Mouse (Mus musculus) ovary, adult 18-20 months (tissue): ENCODE results near the gene Etaa1.
"Not testable (repeated sequence)": the region's sequence is repeated elsewhere in the genome, so short reads cannot be mapped to it uniquely, and the experiment has no call there.

Experiments
- DNase-seq: peaks from one replicate; pipeline ENCODE4 v3.0.0; 2022; ENCODE audit warnings: low spot score, mixed read lengths

The Etaa1 gene

DNA sequence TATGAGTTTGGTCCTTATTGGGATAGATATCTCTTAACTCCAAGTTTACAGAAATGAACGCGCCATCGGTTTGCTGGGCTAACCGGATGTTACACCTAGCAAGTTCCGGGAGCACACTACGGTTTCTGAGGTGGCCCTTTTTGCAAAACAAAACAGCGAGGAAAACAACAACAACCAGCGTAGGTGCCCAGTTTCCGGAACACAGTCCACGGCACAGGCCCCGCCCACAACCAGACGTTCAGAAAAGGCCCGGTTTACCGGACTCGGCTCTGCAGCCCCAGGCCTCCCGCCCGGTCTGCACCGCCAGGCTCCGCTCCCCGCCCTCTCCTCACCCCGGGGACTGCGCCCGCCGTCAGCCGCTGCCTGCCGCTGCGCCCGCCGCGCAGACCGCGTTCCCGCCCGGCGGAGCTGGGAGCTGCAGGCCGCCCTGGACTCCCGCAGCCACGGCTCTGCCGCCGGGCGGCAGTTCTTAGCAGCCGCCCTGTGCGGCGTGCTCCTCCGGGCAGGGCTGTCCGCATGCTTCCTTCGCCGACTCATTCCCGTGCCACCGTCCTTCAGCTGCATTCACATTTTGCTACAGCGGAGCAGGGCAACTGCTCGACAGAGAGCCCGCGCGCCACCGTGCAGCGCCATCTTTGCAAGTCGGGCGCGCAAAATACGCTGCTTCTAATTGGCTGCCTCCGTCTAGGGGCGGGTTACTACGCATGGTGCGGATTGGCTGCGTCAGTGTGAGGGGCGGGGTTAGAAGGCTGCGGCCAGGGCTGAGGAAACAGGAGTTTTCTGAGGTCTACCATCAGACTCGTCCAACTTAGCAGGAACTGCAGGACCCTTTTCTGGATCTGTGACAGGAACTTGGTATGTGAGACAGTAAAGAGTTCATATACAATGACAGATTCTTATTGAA, at the start of gene Etaa1:
Gene Etaa1, minus strand, starts transcription at position 645 of the 904 bp plus-strand sequence.
- peak; percentile 87 for DNase-seq

DNA sequence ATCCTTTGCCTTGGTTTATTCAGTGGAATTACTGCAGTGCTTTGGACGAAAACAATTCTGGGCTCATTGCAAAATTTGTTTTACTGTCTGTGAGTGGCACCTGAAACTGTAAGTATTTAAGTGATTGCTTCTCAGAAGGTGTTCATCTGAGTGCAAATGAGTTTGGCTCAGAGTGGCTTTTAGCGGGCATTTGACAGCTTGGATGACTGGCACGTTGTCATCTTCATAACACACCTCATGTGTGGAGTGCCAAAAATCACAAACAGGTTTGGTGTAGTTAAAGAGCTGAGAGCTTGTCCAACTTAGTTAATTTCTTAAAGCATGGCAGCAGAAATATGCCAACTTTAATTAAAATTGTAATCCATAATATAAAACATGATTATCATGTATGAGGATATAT, 40.5 kb upstream of the Etaa1 start:
- DNase-seq: no peak

DNA sequence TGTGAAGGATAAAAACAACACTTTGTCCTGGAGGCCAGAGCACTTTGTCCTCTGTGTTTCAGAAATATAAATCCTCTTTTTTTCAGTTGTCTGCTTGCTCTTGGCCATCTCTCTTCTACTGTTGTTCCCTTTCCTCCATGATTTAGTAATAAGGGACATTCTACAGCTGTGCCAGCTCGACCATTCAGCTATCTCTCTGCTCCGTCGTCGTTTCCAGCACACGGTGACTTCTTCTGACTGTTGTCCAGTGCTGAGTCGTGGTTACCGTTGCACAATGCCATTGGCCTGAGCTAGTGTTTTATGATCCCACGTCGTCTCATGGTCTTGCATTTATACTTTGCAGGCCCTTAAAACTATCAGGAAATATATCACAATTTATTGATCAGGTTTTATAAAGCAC, 38.6 kb upstream of the Etaa1 start:
- no peak for DNase-seq

DNA sequence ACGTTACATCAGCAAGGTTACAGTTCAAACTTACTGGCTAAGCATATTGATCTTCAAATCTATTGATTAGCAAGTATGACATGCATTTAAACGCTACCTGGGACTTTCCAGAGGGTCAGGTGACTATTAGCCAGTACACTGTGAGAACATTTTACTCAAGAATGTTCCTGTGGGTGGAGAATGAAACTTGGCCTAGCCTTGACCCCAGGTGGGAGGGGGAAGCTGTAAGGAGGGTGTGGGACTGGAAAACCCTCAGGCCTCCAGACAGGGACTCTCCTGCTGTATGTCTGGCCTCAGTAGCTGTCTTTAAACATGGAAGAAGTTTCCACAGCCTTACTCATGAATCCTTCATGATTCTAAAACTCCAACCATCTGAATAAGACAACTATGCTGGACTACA, 29.7 kb upstream of the Etaa1 start:
- no peak for DNase-seq

DNA sequence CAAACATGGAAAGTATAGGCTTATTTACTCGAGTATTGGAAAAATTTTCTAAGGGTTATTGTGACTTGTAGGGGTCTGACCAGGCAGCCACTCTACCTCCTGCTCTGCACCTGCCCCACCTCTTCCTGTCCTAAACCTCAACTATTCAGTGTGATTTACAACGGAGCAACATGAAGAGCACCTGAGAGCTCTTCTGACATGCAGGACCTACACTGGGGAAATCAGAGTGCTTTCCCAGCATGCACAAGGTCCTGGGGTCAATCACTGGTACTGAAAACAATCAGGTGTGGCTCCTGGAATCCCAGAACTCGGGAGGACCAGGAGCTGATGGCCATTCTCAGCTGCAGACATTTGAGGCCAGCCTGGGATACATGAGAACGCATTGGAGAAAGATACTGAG, 27.6 kb upstream of the Etaa1 start:
- DNase-seq: no peak

DNA sequence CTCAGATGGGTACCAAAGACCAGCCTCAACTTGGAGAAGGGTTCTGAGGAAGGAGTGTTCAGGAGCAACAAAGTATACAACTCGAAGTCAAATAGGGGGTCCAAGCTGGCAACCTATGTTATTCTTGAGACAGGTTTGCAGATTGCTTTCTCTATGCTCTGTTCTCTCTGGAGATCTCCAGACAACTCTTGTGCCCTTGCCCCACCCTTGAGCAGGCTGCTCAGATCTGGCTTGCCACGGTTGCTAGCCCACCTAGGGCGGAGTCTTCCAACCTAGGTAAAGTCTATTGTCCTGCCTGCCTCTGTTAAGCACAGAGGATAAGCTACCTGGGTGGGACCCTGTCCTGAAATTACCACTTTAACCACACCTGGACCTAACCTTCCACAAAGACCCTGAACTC, 21.9 kb upstream of the Etaa1 start:
- DNase-seq: no peak

DNA sequence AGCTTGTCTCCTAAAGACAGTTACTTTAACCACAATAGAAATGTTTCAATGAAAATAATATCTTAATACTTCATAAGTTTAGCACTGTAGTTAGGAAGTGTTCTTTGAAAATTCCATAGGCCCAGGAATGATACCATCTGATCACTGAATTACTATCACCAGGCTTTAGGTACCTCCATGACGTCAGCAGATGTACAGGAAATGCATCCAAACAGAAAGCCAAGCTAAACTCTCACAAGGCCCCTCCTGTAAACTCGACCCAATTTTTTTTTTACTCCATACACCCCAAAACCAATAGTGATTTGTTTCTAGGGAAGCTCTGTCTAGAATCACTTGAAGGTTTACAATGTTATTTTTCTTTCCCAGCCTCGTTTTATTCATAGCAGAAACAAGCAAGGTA, 884 bp downstream of the Etaa1 start:
- no peak for DNase-seq

DNA sequence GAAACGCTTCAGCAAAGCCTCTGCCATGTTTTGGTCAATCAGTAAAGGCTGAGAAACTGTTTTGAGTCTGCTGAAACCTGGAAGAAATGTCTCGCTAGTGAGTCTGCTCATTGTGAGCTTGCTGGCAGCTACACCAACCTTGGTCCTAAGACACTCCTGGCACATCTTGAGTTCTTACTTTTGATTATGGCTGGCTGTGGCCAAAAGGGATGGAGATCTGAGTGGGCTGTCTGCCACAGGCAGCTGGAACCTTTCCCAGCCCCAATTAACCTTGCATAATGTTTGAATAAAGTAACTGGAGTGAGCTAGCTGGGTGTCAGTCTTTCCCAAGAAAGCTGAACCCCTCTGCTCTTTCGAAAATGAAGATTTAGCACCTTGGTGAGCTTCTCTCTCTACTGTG, 2.3 kb downstream of the Etaa1 start:
- no peak for DNase-seq

DNA sequence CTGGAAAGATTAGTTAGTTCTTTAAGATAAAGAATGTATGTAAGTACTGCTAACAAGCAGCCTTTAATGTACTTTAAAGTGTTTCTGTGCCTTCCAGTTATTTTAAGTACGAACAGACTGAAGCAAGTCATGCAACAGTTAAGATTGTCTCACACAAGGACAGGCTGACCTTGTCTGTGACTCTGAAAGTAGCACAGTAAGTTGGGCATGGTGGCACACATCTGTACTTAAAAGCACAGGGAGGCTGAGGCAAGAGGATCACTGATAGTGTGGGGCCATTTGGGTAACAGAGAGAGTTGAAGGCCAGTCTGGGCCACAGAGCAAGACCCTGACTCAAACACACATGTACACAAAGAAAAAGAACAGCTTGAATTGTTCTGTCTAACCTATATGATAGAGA, 14.5 kb downstream of the Etaa1 start:
- no peak for DNase-seq

DNA sequence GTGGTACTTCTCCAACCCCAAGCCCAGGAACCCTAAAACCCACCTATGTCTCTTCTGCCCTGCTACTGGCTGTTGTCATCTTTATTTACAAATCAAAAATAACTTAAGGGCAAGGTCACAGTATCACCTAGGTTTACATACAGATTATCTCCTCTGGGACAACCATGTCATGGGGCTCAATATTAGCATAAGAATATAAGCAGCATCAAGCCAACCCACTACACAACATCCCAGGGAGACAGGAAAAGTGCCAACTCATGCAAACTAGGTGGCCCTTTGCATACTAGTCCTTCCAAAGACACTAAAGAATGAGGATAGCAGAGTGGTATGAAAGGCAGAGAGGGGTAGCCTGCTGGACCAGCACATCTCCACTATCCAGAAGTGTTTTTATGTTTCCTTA, 15.7 kb downstream of the Etaa1 start:
- no peak for DNase-seq

DNA sequence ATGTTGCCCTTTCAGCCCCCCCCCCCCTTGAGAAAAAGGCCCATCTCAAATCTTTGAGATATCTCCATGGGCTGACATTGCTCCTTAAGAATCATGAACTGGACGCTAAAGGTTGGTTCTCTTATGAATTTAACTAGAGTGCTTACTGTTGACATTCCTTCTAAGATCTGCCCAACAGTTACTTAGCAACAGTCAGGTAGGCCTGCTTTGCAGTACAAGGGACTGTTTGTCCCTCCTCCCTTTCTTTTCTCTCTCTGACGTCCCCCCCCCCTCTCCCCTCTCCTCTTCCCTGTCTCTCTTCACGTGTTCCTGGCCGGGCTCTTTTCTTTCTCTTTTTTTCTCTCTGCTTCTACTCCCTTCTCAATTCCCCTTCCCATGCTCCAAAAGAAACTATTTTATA, 35.8 kb downstream of the Etaa1 start:
- DNase-seq: no peak

DNA sequence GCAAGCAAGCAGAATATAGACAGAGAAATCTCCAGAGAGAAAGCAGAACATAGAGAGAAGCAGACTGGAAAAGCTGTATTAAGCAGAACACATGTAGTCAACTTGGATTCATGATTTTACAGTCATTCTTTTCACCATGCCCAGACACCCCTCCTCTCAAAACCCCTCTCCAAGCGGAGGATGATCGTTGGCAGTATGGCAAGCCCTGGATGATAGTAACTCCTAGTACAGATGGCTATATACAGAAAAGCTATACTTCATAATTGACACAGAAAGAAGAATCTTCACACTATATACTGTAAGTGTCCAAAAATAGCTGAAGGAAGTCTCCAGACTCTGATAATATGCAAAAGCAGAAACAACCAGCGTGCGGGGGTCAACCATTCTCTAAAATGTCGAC, 36.6 kb downstream of the Etaa1 start:
- no peak for DNase-seq

DNA sequence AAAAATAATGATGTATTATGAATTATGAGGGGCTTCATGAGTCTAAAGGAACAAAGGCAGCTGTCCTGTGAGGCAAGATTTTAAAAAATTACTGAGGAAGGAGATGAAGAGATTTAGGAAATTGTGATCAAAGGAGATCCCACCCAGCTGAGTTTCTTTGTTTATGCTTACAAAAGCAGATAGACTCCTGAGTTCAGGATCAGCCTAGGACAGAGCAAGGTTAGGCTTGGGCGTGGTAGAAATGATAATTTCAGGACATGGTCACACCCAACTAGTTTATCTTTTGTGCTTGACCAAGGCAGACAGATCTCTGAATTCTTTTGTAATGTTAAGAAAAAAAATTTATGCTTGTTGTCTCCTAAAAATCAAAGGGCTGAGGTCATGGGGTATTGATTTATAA, 37.2 kb downstream of the Etaa1 start:
- DNase-seq: no peak

DNA sequence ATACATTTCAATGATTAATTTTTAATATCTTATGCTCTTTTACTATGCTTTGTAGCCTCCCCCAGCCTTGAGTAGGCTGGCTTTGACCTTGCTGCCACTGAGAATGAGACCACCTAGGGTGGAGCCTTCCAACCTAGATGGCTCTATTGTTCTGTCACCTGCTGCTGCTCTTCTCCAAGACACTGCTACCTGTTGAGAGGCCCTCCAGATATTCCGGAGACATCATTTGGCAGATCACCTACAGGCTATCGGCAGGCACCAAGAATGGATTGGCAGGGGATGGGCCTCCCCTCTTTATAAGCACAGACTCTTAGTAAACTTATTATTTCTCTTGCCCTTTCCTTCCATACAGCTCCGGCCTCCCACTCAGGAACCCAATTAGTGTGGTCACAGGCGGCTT, 52.7 kb downstream of the Etaa1 start:
- DNase-seq: not testable (repeated sequence)
